Mouse (Mus musculus) monocyte, adult 5-6 weeks (primary cell): Measurements from ENCODE around the gene Rtn4rl1. TPM values are rescaled to one million over a fixed set of nuclear protein-coding genes. Genes with fewer than 3 reads are reported as not detected.

Source experiments
- ATAC-seq: fragments of 153-309, 156-312 bp; replicated peaks from 2 replicates; pipeline ENCODE4 v1.8.0; 2017; ENCODE audit warnings: mild to moderate bottlenecking; ENCODE audit not compliant: low TSS enrichment, insufficient number of reproducible peaks, severe bottlenecking, poor library complexity, low FRiP score
- total RNA-seq: library from RNA; stranded (forward); fragments of 200-1000, 200-491, 200-594 nt; gene quantifications from 3 replicates; pipeline ENCODE4 v1.2.3, GENCODE M21; 2017

Gene Rtn4rl1
- total RNA-seq, 1 experiment from 2014 or later: 2.2 TPM

DNA sequence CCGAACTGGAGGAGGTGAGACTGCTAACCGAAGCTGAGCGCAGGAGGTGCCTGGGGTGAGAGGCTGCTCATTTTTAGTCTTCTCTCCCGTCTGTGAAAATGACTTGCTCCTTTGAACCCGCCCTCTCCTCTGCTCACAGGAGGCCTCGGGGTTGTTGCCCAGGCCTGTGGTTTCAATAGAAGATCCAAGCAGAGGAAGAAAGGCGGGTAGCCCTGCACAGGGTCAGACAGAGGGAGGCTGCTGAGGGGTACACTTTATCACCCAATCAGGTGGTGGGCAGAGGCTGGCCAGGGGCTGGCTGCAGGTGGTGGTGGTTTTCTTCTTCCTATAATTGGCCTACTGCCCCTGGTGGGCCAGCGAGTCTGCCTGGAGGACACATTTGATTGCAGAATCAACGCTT, 10.9 kb downstream of the Rtn4rl1 start:
- no peak for ATAC-seq

DNA sequence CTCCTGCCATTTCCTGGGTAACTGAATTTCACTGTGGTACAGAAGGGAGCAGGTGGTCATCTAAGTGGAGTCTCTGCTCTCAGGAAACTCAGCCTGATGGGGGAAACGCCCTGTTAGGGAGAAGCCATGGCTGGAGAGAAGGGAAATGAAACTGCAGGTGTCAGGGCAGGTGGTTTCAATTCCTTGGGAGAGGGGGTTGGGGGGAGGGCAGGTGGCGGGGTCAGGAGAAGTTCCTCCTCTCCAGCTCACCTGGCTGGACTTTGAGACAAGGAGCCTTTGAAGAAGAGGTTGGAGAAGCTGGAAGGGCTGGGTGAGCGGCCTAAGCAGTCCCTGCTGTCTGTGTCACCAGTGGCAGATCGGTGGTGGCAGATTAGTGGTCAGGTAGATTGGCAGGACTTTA, 12.8 kb downstream of the Rtn4rl1 start:
- no peak for ATAC-seq

DNA sequence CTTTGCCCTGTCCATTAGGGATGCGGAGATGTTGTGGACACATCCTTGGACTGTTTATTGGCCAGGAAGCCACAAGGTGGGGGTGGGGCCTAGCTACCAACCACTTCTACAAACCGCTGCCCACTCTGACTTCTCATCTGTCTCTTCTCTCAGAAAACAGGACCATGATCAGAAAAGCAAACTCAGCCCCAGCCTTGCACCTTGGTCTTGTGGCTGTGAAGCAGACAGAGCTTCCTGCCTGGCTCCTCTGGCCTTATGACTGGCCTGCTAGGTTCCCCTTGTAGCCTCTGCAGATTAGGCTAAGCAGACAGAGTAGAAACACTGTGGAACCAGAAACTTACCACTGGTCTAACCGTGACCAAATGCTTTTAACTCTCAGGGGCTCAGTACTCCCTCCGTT, 15.8 kb downstream of the Rtn4rl1 start:
- ATAC-seq: 0 out of 2 replicates have a peak, but pooled peaks have one; percentile 22

DNA sequence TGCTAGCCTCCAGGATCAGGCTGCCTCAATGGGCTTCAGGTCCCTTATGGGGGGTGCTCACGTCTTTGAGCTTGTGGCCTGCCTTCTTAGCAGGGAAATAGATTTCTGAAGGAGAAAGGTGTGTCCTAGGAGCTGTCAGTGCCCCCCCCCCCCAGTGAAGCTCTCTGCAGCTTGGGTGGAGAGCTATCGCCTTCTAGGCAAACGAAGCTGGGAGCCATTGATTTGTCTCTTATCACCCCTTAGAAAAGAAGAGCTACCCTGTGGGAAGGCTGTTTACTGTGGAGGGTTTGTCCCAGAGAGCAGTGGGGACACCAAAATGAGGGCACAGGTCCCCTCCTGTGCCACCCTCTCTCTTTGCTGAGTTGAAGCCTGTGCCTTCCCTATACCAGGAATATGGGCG, 16.5 kb downstream of the Rtn4rl1 start:
- no peak for ATAC-seq

DNA sequence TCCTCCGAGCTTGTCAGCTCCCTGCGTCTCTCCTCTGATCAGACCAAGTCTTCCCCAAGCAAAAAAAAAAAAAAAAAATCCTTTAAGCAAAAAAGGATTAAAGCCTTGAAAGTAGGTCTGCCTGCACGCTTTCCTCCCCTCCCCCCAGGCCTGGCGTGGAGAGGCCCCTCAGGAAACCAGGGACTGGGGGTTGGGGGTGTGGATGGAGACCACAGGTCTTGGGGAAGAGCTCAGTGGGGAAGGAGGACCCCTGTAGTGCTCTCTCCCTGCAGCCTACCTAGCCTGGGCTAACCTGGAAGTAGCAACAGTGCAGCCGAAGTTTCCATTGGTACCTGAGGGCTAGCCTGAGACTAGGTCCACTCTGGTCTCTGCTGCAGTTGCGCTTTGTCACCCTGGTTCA, 17.2 kb downstream of the Rtn4rl1 start:
- no peak for ATAC-seq

DNA sequence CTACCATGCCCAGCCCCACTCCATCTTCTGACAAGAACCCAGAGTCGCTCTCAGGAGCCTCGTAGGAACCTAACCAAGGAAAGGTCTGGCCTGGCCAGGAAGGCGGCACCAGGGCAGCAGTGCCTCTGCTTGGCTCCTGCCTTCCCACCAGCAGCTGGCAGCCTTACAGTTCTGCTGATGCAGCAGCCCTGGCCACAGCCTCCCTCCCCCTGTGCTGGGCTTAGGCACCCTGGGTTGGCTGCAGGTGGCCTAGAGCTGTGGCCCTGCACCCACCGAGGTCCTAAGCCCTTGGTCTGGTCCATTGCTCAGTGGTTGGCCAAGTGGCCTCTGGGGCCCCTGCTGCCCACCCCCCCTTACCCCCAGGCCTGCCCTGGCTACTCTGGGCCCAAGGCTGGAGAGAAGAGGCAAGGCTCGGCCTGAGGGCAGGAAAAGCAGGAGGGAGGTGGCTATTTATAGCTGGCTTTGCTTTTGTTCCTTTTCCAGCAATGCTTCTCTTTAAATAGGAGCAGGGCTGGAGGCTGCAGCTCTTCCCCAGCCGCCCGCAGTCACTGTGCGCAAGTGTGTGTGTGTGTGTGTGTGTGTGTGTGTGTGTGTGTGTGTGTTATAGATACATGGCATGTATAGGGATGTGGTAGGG, 18.6 kb downstream of the Rtn4rl1 start:
- no peak for ATAC-seq

DNA sequence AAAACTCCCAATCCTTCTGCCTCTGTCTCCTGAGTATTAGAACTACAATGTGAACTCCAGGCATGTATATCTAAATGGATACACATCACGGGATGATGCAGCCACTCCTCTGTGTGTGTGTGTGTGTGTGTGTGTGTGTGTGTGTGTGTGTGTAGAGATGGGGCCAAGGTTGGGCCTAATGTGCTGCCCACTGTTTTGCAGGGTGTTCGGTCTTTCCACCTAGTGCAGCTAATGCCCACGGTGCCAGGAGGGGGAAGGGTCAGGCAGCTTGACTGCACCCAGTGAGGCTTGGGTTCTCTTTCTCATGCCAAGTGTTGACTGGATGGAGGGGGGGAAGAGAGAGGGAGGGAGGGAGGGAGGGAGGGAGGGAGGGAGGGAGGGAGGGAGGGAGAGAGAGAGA, 19.3 kb downstream of the Rtn4rl1 start:
- no peak for ATAC-seq

GRCm38 (mm10) chr11:75213372-75214080, 19.9 kb downstream of the Rtn4rl1 start:
- ATAC-seq: no peak

GRCm38 (mm10) chr11:75214081-75214950, 20.7 kb downstream of the Rtn4rl1 start:
- ATAC-seq: no peak

- no peak for ATAC-seq
Observed at GRCm38 (mm10) chr11:75220115-75220514, 26.5 kb downstream of the Rtn4rl1 start.

DNA sequence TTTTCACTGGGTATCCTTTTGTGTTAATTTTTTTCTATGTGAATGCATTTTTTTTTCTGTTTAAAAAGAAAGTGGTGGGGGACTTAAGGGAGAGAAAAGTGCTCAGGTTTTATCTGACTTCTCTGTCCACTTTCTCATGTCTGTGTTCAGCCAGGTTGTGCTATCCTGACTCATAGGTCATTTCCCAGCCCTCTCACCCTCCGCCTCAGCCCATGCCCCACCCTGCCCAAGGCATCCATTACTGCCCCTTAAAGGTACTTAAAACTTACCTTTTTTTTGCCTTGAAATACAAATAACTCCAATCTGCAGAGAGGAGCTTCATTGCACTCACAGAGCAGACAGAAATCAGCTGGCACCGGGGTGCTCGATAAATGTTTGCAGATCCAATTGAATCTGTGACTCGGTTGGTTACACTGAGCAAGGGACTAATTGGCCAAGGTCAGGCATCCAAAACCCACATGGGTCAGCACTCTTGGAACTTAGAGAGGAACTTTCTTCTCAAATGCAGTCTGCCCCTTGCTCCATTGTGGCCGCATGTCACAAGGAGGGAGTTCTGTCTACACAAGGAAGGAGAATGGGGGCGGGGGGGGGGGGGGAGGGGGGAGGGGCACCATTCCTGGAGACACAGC, 27.0 kb downstream of the Rtn4rl1 start:
- no peak for ATAC-seq

DNA sequence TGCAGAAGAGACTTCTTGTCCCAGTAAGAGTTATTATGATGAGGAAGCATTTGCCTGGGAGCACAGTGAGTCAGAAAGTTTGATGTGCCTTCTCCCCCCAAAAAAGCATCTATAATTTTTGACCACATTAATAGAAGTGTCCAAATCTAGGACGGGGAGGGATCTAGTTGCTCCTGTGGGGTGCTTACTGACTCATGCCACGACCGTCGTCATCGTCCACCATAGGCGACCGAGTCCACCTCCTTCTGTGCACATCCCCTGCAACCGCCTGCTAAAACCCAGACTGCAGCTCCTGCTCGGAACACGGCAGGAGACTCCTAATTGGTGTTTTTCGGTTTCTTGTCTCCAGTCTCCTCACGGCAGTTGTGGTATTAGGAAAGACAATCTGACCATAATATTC, 30.5 kb downstream of the Rtn4rl1 start:
- ATAC-seq: no peak

GRCm38 (mm10) chr11:75224835-75225234, 31.3 kb downstream of the Rtn4rl1 start:
- no peak for ATAC-seq

DNA sequence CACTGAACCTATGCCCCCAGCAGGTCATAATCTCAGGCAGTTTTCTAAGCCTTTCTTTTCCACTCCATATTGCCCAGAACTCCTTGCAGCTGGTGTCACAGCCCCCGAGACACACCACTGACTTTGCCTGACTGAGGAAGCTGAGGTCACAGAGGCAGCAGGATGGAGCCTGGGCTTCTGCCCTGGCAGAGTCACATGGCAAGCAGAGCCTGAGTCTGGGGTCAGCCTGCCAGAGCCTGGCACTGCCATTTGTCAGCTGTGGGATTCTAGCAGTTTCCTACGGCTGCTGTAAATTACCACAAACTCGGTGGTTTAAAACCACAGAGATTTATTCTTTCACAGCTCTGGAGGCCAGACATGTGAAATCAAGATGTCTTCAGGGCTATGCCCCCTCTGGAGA, 34.0 kb downstream of the Rtn4rl1 start:
- ATAC-seq: no peak

DNA sequence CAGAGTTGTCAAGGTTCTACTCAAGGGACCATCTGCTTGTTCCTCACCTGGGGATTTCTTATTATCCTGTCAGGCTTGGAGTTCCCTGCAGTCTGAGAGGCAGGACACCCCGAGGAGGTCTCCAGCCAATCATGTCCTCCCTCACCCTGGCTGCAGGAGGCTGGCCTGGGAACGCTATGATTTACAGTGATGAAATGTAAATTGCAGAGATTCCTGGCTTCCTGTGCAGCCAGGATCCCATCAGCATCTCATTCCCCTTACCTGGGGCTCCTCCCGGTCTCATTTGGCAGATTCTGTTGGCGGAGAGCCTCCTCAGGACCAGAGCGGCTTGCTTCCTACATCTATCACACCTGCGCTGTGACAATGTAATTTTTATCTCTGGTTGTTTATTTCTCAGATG, 35.7 kb downstream of the Rtn4rl1 start:
- ATAC-seq: no peak

GRCm38 (mm10) chr11:75230272-75230760, 36.7 kb downstream of the Rtn4rl1 start:
- ATAC-seq: no peak

DNA sequence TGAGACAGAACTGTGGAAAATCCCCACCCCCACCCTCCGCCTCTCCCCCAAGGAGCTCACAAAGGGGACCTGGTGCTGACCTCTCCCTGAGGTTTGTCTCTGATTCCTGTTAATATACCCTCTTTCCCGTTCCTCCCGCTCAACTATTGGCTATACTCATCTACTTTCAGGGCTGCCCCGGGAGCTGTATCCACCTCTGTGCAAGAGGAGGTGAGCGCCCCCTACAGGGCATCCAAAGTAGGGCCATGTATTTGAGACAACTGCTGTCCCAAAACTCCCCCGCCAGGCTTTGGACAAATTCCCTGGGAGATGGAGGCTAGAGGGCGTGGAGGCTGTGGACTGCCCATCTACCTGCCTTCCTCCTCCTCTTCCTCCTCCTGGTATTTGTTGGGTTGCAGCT, 38.2 kb downstream of the Rtn4rl1 start:
- 0 out of 2 replicates have a peak, but pooled peaks have one; percentile 56 for ATAC-seq

- ATAC-seq: no peak
Observed at GRCm38 (mm10) chr11:75232434-75232833, 38.9 kb downstream of the Rtn4rl1 start.

DNA sequence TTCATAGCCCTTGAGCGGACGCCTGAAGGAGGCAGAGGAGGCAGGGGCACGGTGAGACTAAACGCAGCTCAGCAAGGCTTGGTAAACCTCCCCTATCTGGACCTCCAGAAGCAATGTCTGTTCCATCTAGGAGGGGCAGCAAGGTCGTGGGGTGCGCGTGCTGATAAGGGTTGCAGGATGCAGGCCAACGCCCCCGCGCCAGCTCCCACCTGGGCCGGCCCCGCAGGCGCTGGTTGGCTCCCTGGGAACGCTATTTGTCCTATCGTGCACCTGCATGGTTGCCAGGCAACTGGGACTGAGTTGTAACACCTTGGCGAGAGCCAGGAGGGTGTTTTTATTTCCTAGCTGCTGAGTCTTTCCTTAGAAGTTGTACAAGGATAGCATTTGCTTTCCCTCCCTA, 41.2 kb downstream of the Rtn4rl1 start:
- ATAC-seq: no peak
